Mouse (Mus musculus) neutrophil, adult 83 days (primary cell): ENCODE measurements around the gene Lonp1. TPM values are rescaled to one million over a fixed set of nuclear protein-coding genes. Genes with fewer than 3 reads are reported as not detected.

Source experiments
- total RNA-seq, 2 experiments: library from RNA; stranded (reverse); gene quantifications; one replicate each; pipeline ENCODE4 v1.2.4; 2023

Gene Lonp1
- 10 to 100 TPM; 23.9 to 26.8 TPM for total RNA-seq

GRCm38 (mm10) chr17:56626754-56627470 is at the start of gene Lonp1:
TSS of gene Lonp1 (minus strand) at chr17:56626887.

GRCm38 (mm10) chr17:56672941-56673646 is 46.4 kb upstream of the Lonp1 start, which contains the start of gene Ranbp3:
TSS of gene Ranbp3 (plus strand) at chr17:56673294.

DNA sequence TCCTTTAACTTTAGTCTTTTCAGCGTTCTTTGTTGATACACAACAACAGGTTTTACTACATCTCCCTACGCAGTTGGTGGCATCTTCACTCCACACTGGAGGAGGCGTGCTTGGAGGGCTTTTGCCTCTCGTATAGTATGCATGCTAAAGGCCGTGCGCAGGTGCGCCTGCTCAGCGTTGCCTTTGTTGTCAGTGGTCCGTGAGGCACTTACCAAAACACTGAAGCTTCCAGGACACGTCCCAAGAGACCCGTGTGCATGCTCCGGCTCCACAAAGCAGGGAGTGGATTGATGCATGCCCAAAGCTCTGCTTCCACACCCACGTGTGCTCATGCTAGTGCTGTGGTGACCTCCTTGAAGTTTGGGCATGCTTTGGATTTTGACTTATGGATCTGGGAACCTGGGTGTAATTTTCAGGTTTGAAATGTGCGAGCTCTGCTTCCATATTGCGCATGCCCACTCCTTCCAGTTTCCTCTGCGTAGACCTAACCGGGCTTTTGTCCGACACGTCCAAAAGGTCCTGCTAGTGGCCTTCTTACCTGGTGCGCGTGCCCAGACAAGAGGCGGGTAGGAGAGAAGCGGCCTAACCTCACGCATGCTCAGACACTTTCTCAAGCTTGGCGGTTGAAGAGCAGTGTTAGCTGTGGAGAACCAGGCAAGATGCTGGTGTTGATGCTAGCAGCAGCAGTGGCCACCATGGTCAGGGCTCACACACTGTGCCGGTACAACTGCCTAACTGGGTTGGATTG is 1.0 kb upstream of the Lonp1 start, which contains the start of gene Catsperd:
Catsperd (plus strand) TSS at position 614 of the 748 bp plus-strand sequence.

GRCm38 (mm10) chr17:56613236-56613844 is 13.3 kb downstream of the Lonp1 start, which contains the start of gene Rpl36:
TSS of gene Rpl36 (plus strand) at chr17:56613416.

DNA sequence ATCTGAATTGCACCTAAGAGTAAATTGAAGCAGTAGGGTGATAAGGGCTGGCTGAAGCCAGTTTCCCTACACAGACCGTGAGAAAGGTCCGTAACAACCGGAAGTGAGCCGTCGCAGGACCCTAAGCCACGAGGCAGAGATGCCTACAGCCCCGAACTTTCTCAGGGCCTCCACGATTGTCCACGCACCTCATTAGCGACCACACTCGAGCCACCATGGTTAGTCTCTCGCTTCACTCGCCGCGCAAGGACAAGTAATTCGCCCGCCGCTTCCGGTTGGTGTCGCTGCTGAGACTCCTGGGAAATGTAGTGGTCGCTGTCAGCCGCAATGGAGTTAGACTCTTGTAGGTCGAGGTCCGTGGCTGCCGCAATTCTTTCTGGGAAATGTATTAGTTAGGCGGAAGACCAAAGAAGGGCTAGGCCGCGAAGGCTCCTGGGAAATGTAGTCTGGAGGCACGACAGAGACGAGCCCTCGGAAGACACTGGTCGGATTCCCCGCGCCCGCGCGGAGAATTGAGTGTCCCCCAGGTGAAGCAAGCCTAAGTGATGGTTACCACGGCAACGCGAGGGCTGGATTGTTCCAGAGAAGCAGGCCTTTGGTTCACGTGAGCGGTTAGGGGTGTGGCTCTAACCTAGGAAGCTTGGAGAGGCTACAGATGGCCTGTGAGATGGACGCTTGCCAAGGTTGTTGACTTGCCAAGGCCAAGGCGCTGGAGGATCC is 17.1 kb downstream of the Lonp1 start, which contains the start of gene 2410015M20Rik:
2410015M20Rik (minus strand) TSS at position 320 of the 720 bp plus-strand sequence.

GRCm38 (mm10) chr17:56584257-56585130 is 42.2 kb downstream of the Lonp1 start, which contains the start of the genes Safb2 and Safb:
TSS of gene Safb2 (minus strand) at chr17:56584585.
TSS of gene Safb (plus strand) at chr17:56584825.

Other genes starting within 250 kb of the Lonp1 start
- gene Ptprs, start 150.4 kb downstream of the Lonp1 start, total RNA-seq: 10 to 100 TPM; 22.9 to 28.8 TPM
- not detected for gene Znrf4, start 114.5 kb downstream of the Lonp1 start, total RNA-seq
- 1 to 10 TPM; 1.7 to 4.3 TPM for gene Gm20219, start 72.5 kb downstream of the Lonp1 start, total RNA-seq
- 100 to 1,000 TPM; 209 to 229 TPM for gene Safb2, start 42.3 kb downstream of the Lonp1 start, total RNA-seq
- gene Safb, start 42.1 kb downstream of the Lonp1 start, total RNA-seq: 100 to 1,000 TPM; 135 to 151 TPM
- gene 2410015M20Rik, start 17.1 kb downstream of the Lonp1 start, total RNA-seq: 10 to 100 TPM; 54.0 to 56.2 TPM
- 100 to 1,000 TPM; 426 to 509 TPM for gene Rpl36, start 13.5 kb downstream of the Lonp1 start, total RNA-seq
- under 1 TPM; 0.49 to 0.61 TPM for gene Catsperd, start 1.3 kb upstream of the Lonp1 start, total RNA-seq
- 10 to 100 TPM; 59.0 to 64.8 TPM for gene Ranbp3, start 46.4 kb upstream of the Lonp1 start, total RNA-seq
- 10 to 100 TPM; 61.8 to 67.9 TPM for gene Ndufa11, start 90.9 kb upstream of the Lonp1 start, total RNA-seq
- 1 to 10 TPM; 1.6 to 2.1 TPM for gene Vmac, start 91.1 kb upstream of the Lonp1 start, total RNA-seq
- under 1 TPM in 1 of 2 experiments, not detected in 1; 0.40 TPM for gene Nrtn, start 130.6 kb upstream of the Lonp1 start, total RNA-seq
- gene Dus3l, start 137.9 kb upstream of the Lonp1 start, total RNA-seq: 10 to 100 TPM; 20.7 to 21.1 TPM
- gene Prr22, start 143.4 kb upstream of the Lonp1 start, total RNA-seq: under 1 TPM; 0.50 to 0.97 TPM
- gene Rfx2, start 204.1 kb upstream of the Lonp1 start, total RNA-seq: 1 to 10 TPM; 6.5 TPM
- not detected for gene Acsbg2, start 247.6 kb upstream of the Lonp1 start, total RNA-seq
- not detected for gene 1700061G19Rik, start 248.6 kb upstream of the Lonp1 start, total RNA-seq